Mouse (Mus musculus) WW6 (cell line): Measurements from ENCODE around the gene Mtf1.

Source experiments
- DNase-seq: peaks from one replicate; pipeline ENCODE4 v3.0.0-alpha.2; 2013; ENCODE audit warnings: low read depth, low spot score

Mtf1 gene

DNA sequence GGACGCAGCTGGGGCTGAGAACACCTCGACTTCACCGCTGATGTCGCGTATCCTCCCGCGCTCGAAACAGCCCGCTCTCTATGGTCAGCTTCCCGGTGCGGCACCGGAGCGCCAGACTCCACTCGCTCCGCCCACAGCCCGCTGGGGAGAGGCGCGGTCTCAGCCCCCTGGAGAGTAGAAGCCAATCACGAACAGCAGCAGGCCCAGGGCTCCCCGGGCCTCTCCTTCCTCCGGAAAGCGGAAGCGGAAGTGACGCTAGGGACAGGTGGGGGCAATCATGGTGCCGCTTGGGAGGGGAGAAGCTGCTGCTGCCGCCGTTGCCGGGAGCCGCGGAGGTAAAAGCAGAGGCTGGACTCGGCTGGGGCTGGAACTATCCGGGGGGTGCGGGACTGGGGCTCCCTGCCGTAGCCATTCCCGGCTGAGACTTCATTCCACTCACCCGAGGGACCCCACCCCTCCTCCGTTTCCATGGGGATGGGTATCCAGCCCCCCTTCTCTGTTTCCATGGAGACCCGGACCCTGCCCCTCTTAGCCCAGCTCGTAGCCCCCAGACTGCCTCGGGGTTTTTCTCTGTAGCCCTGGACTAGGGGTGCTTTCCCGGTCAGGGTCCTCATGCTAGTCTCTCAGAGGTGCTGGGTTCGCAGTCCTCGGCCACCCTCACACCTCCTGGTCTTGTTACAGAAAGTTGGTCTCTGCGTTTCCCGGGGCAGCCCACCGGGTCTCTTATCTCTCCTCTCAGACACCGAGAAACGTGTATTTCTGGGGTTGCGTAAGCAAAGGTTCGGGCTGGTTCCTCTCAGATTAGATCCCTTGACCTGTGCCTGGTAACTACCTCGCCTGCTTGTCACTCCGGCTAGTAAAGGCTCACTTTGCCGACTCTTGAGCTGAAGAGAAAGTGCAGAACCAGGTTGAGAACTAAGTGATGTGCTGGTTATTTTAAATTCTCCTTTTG lies 681 bp downstream of the Mtf1 start:
- peak; percentile 88 for DNase-seq

- DNase-seq = no peak
Observed at GRCm38 (mm10) chr4:124803406-124803805, 1.5 kb downstream of the Mtf1 start.

GRCm38 (mm10) chr4:124808511-124808910 lies 6.6 kb downstream of the Mtf1 start:
- no peak for DNase-seq

GRCm38 (mm10) chr4:124809136-124809883 lies 7.4 kb downstream of the Mtf1 start:
- DNase-seq = no peak

DNA sequence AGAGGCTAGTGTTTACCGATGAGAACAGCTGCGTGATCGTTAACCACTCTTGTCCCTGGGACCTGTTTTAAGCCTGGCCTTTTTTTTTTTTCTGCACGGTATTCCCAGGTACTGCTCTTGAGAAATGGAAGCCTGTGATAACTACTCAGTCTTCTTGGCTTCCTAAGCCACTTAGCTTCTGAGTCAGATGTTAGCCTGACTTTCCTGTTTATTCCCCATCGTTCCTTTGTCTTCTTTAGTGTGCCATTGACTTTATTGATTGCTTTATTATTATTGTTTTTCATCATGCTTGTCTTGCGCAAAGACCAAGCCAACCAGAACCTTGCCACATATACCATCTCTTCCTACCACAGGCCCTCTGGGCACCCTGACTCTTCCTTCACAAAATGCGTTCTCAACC lies 8.2 kb downstream of the Mtf1 start:
- DNase-seq = no peak

DNA sequence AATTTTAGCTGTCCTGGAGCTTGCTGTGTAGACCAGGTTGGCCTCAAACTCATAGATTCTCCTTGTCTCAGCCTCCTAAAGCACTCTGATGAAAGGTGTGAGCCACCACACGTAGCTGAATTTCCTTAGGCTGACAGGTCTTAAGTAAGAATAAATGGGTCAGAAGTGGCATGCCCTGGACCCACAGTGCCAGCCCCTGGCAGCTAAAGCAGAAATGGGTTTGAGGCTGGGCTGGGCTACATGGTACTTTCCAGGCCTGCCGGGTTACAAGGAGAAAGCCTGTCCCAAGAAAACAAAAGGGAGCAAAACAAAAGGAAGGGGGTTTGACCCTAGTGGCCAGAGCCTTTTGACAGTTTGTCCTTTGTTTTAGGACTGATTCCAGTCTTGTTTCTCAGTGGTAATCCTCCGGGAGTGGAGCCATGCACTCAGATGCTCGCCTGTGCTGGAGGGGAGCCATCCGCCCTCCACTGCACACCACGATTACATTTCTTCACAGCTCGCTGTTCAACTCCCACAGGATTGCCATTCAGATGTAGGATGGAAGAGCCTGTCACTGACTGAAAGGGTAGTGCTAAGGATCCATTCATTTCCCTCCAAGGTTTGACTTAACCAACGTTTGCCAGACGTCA lies 9.6 kb downstream of the Mtf1 start:
- no peak for DNase-seq

DNA sequence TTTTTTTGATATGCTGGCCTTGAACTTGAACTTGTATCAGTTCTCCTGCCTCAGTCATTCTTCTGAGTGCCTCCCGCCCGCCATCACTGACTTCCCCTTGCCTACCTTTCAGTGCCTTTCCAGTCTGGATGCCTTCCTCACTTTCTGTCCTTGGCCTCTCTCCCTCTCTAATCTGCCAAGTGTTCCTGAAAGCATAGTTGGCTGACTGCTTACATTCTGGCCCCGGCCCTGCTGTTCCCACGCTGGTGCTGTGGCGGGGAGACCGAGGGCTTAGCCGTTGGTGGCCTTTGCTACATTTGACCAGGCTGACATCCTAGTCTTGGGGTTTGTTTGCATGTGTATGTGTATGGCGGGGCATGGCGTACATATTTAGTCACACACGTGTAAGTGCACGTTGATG lies 14.0 kb downstream of the Mtf1 start:
- no peak for DNase-seq

DNA sequence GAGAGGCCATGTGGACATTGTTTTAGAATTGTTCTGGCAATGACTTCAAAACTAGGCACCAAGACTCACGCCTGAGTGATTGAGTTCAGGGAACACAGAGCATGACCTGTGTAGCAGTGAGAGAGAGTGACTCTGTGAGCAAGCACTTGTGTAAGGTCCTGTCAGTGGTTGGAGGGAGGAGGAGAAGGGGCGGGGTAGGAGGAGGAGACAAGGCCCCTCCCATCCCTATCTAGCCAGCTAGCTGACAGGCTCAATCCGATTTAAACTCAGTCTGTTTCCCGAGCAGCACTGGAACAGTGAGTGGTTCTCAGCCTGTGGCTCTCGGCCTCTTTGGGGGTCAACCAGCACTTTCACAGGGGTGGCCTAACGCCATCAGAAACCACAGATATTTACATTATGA lies 15.9 kb downstream of the Mtf1 start:
- DNase-seq = no peak

DNA sequence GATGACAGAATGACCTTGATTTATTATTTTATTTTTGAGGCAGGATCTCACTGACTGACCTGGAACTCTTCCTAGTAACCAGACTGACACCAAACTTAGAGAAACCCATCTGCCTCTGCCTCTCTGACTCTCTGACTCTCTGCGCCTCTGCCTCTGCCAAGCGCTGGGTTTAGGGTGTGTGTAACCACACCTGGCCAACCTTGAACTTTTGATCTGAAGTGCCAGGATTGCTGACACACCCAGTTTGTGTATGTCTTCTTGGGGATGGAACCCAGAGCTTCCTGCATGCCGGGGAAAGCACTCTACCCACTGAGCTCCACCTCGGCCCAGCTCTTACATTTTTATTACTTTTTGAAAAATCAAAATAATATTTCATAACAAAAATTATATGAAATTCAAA lies 16.9 kb downstream of the Mtf1 start:
- no peak for DNase-seq

GRCm38 (mm10) chr4:124824967-124825366 lies 23.1 kb downstream of the Mtf1 start:
- no peak for DNase-seq

DNA sequence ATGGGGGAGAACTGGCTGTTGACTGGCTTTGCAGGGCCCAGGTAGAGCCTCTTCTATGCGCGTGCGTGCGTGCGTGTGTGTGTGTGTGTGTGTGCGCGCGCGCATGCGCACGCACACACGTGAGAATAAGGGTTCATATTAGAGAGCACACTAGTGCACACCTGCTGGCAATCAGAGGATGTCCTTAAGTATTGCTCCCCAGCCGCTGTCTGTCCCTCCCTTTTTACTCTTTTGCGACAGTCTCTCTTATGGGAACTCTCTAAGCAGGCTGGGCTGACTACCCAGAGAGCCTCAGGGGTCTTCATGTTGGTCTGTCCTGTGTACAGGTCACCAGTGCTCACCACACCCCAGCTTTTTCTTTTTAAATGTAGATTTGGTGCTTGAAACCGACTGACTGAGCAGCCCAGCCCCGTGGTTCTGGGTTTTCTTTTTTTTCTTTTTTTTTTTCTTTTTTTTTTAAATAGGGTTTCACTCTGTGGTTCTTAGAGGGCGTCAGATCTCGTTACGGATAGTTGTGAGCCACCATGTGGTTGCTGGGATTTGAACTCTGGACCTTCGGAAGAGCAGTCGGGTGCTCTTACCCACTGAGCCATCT lies 23.6 kb downstream of the Mtf1 start:
- no peak for DNase-seq

GRCm38 (mm10) chr4:124829671-124830070 lies 27.8 kb downstream of the Mtf1 start:
- DNase-seq = no peak

DNA sequence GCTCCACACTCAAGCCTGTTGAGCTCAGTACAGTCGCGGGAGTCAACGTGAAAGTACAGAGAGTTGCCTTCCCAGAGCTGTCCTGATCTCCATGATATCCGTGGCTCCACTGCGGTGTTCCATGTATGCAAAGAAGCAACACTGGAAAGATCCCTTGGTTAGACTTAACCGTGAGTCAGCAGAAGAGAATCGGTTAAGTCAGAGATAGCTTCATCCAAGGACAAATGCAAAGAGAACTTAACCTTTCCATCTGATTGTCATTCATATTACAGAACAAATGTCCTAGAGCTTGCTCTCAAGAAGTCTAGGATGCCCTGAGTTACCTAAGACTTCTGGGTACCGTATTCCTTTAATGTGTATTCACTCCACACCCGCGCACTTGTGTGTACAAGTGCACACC lies 30.9 kb downstream of the Mtf1 start:
- no peak for DNase-seq

DNA sequence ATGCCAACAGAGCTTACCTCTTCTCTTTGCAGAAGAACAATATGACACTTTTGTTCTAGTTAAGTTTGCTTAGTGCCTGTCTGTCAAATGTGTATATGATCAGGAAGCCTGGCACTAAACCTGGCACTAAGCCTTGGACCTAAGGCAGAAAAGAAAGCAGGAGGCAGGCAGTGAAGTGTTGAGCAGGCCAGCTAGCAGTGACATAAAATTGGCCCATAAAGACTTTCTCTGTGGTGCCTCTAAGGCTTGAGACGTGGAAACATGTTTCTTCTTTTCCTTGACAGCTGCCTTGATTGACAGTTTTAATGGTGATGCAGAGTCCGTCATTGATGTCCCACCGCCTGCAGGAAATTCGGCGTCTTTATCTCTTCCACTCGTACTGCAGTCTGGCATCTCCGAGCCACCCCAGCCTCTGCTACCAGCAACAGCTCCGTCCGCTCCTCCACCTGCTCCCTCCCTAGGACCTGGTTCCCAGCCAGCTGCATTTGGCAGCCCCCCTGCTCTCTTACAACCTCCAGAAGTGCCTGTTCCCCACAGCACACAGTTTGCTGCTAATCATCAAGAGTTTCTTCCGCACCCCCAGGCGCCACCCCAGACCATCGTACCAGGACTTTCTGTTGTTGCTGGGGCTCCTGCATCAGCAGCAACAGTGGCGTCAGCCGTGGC lies 36.3 kb downstream of the Mtf1 start:
- DNase-seq = no peak

- DNase-seq = no peak
Observed at GRCm38 (mm10) chr4:124840998-124841397, 39.1 kb downstream of the Mtf1 start.

GRCm38 (mm10) chr4:124843493-124843892 lies 41.6 kb downstream of the Mtf1 start:
- no peak for DNase-seq

DNA sequence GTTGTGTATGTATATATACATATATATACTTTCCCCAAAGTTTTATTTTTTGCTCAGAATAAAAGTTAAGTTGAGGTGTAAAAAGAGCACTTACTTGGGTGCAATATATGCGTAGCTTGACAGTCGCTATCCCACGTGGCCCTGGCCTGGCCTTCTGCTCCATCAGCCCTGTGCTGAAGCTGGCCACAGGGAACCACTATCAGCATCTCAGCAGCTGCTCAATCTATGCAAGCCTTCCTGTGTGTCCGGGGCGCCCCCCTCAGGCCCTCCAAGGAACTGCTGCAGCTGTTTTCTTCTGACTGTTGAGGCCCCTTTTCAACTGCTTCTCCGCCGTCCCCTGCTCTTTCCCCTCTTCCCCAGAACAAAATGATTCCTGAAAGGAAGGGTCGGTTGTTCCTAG lies 45.7 kb downstream of the Mtf1 start:
- DNase-seq = no peak

- DNase-seq = no peak
Observed at GRCm38 (mm10) chr4:124849631-124850260, 47.8 kb downstream of the Mtf1 start.

- DNase-seq = peak; percentile 84
Observed at GRCm38 (mm10) chr4:124850261-124850913, 48.5 kb downstream of the Mtf1 start, which contains the start of gene Yrdc. TSS of gene Yrdc (plus strand) at chr4:124850679.

DNA sequence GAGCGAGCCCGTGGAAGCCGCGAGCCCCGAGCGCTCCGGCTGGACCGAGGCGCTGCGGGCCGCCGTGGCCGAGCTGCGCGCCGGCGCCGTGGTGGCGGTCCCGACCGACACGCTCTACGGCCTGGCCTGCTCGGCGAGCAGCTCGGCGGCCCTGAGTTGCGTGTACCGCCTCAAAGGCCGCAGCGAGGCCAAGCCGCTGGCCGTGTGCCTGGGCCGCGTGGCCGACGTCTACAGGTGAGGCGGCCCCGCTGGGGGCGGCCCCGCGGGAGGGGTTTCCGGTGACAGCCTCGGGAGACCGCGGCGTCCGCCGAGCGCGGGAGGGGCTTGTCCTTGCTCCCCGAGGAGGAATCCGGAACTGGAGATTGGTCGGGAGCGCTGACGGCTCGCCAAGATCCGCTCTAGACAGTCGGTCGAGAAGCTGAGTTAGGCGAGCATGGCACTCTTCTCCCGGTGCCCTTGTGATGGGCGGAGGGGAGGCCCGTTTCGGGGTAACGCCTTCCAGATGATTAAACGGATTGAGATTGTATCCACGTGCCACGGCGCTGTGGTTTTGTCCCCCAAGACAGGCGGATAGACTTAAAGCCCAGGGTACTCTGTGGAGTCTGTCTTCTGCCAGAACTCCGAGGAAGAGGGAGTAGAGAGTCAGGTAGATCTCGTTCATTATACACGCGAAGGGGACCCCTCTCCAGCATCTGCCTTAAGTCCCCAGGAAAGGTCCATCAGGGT lies 49.2 kb downstream of the Mtf1 start, which contains the start of gene 1110065P20Rik:
Gene 1110065P20Rik (minus strand): TSS at position 264 of the 726 bp plus-strand sequence.
- no peak for DNase-seq
